Mouse (Mus musculus): ENCODE data around the gene Slbp.

Slbp gene

GRCm38 (mm10) chr5:33651921-33652782 is at the start of gene Slbp:
Gene Slbp (minus strand): TSS chr5:33652574.
- peak; percentile 95 to 97 for DNase-seq

DNA sequence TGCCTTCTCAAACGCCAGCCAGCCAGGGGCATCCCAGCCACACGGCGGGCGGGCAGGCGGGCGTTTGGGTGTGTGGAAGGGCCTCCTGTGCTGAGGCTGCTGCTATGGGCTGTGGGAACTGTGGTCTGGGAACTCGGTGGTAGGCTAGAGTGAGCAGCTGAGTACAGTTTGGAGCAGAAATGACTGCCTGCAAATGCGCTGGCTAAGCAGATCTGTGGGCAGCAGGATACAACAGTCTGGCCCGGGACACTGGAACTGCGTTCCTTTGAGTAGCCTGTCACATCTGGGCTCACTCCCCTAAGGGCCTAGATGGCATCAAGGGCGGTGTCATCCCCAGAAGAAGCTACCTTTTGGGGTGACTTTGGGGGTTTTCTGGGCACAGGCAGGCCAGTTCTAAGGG is 49.5 kb upstream of the Slbp start:
- no peak for DNase-seq

- DNase-seq = no peak
These were observed 47.6 kb upstream of the Slbp start for GRCm38 (mm10) chr5:33700010-33700409.

DNA sequence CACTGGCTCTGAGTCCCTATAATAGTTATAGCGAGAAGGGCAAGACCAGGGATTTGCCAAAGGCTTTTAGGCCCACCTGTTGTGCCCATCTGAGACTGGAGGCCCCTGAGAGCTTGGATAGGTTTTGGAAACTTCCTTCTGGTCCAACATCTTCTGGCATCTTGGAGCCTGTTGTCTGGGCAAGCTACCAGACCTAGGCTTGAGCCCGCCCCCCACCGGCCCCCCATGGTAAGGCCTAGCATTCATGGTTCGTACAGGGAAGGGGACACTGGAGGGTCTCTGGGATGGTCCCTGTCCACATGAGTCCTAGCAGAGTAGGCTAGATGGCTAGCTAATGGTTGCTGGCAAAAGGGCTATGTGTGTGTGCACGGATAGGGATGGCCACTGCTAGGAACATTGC is 46.3 kb upstream of the Slbp start:
- DNase-seq = no peak

DNA sequence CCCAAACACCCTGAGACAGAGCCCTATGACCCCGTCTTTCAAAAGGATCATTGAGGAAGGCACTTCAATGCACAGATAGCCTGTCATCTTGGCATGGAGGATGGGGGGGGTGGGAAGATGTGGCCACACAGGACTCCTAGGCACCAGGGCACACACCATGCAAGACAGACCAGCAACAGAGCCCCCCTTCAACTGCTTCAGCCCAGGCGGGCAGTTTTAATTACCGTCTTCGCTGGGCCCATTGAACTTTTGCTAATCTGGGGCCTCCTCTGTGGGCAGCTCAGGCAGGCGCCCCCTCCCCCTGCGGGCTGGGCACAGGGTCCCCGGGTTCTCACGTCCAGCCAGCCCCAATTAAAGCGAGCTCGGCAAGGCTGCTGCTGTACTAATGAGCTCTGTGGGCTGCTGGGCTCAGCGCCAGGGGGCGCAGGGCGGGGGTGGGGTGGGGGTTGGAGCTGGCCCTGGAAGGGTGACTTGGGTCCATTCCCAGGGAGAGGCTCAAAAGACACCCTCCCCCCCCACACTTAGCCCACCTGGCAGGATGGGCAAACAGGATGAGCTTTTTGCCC is 45.7 kb upstream of the Slbp start:
- no peak for DNase-seq

GRCm38 (mm10) chr5:33697534-33697933 is 45.2 kb upstream of the Slbp start:
- DNase-seq = no peak

- DNase-seq = no peak
These were observed 44.1 kb upstream of the Slbp start for GRCm38 (mm10) chr5:33696430-33696829.

DNA sequence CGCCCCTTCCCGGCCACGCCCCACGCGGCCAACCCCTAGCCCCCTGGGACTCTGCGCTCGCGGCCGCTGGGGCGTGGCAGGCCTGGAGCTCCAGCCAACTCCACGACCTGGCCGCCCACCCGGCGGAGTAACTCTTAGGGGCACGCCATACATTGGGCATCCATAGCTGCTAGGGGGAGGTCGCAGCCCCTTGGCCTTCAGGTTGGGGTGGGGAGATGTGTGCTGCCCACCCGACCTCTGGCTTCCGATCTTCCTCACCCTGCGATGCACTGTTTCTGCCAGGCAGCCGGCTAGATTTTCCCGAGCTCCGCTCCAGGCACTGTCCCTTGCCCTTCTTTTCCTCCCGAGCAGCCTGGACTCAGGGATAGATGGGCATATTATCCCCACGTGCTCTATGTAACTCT is 43.3 kb upstream of the Slbp start:
- DNase-seq = no peak

DNA sequence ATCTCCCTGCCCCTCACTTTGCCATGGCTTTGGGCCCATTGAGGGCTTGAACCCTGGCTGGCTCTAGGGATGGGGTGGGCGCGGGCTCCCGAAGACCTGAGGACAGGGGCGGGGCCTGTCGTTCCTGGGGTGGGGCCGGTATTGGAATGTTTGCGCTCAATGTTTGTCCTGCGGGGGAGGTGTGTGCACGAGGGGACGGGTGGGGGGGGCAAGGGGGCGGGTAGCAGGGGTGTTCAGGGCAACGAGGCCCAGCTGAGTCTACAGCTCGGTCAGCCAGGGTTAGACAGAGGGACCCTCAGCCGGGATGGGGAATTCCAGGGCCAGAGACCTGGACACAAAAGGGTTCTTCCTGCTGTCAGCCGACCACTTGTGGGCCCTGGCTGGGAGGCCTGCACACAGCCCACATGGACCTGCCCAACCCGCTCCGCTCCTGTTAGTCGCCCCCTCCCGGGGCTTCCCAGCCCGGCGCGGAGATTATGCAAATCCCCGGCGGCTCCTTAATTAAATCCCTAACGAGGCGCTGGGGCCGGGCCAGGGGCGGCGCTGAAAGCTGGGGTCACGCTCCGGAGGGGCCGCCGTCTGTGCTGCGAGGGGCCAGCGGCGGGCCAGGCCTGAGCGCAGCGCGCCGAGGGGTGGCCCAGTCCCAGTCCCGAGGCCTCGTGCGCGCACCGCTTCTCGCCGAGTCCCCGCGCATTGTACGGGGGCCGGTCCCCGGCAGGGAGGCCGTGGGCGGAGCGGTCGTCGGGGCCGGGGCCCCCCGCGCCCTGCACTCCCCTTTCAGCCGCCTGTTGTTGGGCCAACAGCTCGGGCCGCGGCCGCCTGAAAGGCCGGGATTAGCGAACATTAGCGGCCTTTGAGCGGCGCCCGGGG is 42.7 kb upstream of the Slbp start:
- DNase-seq = peak in 1 of 2 experiments; percentile 16

DNA sequence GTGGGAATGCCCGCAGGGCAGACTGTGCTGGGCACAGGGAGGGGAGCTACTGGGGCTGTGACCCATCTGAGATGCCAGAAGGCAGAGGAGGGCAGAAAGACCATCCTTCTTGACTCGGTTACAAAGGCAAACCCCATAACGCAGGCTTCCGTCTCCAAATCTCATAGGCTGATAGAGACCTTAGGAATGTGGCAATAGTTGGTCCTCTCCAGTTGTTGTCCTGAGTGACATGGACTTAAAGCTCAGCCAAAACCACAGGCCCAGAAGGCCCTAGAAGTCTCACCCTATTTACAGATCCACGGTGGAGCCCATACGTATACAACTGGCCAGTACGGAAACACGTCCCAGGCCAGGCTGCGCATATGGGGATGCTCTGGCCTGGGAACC is 42.1 kb upstream of the Slbp start:
- DNase-seq = no peak

DNA sequence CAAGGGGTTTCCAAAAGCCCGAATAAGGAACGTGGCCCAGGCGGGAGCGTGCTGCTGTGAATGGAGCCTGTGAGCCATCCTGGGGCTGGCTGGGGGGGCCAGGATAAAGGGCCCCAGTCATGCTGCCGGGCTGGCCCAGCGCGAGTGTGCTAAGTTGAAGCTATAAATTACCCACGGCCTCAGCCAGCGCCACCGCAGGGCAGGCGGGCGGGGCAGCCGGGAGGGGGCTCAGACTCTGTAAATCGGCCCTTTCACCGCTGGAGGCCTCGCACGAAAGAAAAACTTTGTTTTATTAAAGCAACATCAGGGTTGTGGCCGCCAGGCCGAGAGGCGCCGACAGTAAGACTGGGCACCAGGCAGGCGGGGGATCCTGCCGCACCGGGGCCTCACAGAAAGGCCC is 40.0 kb upstream of the Slbp start:
- no peak for DNase-seq

- DNase-seq = no peak
These were observed 37.7 kb upstream of the Slbp start for GRCm38 (mm10) chr5:33689852-33690645.

DNA sequence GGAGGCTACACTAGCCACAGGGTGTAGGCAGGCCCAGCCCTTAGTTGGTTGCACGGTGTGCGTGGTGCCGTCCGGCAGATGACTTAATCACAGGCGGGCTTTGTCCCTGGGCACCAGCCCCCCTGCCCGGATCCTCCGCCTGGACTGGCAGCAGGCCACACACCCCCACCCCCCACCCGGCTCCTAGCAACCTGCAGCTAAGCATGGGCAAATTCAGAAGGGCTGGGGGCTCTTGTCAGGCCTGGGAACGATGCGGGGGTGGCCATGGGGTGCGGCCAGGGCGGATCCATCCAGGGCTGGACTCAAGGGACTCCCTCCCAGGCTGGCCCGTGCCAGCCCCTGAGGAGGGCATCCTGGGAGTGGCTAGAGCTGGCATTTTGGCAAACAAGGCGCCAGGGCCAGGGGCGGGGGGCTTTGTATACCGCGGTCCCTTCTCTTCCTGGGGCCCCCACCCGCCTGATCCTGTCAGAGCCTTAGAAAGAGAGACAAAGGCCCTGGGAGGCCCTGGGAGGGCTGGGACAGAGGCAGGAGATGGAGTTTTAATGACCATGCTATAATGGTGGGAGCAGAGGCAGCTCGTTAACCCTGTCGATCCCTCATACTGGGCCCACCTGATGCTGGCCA is 37.0 kb upstream of the Slbp start:
- DNase-seq = no peak

- DNase-seq = no peak
These were observed 36.2 kb upstream of the Slbp start for GRCm38 (mm10) chr5:33688278-33689220.

DNA sequence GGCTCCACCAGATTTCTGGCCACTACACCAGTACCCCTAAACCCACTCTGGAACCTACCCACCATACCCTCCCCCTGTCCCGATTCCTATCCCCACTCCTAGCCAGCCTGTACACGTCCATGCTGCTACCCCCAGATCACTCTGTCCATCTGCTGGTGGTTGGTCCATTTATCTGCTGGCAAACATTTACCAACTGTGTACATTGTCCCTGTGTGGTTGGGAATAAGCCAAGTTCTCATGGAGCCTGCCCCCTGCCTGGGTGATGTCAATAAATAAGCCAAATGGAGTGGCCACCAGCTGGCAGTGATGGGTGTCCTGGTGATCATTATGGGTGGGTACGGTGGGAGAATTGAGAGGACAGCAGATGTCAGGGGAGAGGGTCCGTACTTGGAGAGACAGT is 34.8 kb upstream of the Slbp start:
- no peak for DNase-seq

DNA sequence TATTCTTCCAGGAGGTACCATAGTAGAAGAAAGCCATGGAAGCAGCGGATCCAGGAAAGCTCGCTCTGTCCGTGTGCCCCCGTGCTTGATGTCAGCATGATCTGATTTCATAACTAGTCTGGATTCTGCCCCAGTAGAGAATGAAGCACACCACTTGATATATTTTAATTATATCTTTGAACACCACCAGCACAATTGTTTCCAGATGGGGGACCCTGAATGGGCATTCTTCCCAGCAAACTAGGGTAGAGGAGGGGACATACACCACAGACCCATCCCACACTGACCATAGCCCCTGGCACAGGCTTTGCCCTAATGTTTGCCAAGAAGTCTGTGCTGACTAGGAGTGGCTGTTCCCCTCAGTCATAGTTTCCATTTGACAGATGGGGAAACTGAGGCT is 32.6 kb upstream of the Slbp start:
- no peak for DNase-seq

DNA sequence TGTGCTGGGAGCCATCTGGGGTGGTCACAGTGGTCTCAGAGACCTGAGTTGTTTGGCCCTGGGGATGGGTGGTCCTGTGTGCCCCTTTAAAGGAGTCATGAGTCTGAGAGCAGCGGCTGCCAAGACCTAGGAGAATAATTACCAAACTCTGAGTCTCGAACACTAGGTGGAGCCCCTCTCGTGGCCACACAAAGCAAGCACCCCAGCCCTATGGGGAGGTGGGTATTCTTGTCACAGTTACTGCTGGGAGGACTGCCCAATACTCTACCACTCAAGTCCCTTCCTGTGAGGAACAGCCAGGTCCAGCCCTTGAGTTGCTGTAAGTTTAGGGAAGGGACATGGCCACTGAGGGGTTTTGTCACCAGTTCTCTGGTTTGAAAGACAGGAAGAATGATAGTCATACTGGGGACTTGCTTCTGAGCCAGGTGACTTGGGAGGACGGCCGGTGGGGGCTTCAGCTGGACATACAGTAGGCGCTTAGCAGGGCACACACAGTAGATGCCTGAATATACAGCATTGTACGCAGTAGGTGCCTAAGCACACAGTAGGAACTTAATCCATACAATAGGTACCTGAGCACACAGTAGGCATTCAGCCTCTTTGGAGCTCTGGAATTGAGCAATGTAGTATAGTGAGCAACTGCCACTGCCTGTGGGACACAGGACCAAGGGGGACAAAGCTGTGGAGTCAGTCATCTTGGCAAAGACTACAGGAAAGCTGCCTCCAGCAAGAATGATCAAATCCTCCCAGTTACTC is 31.7 kb upstream of the Slbp start:
- peak in 1 of 2 experiments; percentile 23 for DNase-seq

DNA sequence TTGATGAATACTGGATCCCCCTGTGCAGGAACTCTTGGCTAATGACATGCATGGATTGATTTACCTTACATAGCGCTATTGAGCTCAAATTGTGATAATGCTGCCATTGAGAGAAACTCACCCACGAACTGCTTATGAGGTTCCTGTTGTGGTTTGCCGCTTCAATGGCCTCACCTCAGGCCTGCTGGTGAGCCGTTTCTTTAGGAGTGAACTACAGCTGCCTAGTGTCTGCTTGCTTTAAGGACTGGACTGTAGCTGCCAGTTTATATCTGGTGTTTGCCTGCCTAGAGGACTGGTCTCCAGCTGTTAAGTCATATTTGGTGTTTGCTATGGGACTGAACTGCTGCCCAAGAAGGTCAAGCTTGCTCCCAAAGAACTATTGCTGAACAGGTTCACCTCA is 30.6 kb upstream of the Slbp start:
- DNase-seq = peak; percentile 20 to 29

DNA sequence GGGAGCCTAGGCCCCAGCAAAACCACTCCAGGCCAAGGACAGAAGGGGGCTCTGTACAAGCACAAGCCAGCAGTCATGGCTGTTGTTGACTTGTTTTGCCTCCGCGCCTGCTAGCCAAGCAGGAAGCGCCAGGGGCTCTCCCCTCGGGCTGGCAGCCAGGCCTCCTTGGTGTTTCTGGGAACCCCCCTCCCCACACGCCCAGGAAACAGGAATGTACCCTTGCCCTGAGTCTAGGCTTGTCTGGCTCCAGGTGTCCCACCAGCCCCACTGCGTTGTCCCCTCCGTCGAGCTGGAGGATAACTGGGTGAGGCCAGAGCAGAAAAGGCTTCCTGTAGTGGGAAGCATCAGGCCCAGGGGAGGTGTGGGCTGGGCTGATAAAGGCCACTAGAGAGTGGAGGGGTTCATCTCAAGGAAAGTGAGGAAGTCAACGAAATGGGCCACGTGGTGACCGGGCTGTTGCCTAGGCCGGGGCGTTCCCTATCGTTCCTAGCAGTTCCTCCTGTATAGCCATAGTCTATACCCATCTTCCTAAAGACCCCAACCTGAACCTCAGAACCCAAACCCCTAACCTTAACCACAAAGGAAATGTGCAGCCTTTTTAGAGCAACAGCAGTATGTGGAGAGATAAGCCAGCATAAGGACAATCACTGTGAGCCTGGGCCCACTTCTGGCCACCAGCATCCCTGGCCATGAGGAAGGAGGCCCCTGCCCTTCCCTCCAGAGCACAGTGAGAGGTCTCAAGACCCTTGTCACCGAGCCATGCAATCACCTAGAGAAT is 29.4 kb upstream of the Slbp start:
- no peak for DNase-seq

DNA sequence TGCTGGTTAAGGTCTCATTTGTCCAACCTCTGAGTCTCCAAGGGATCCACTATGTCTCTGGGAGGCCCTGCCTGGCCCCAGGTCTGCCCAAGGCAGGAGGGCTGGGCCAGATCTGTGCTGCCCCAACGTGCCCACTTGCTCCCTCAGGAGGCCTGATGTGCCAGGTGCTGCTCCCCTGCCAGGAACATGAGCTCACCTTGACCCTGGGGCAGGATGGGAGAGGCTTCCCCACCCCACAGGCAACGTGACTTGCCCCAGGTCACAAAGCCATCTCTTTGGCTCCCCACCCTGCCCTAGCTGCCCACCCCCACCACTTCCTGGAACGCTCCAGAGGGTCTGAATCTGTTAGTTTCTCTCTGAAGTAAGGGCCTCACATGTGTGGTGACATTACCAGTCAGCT is 28.7 kb upstream of the Slbp start:
- DNase-seq = no peak

Data from B cell, adult 2 months (primary cell).